Comparison of ENCODE assay signal across 18 mouse cellular contexts in genomic region chr5:112249106-112249505, GRCm38 (mm10). TPM values are rescaled to one million over a fixed set of nuclear protein-coding genes. Genes with fewer than 3 reads are reported as not detected.
"Had no signal": no experiment of that assay in that cellular context is flagged by ENCODE, and none has a peak within 500 bp of the region (broad histone marks: within the 10 kb centered on the region; RNA-seq: fewer than 3 reads in every experiment).

No protein-coding gene starts in this region.

- DNase-seq: gastrocnemius, postnatal 14 days; gastrocnemius, postnatal 36 days; heart, adult 11 months; heart, adult 2 months; heart, postnatal 14 days; heart, postnatal 4 days; kidney, adult 11 months; kidney, adult 2 months; kidney, adult 9 months; kidney, postnatal 14 days; kidney, postnatal 36 days; layer of hippocampus, adult 9-11 months; layer of hippocampus, postnatal 36 days; left cerebral cortex, postnatal 4 days; liver; liver, embryonic 13.5 days; liver, postnatal 0 days had no signal

RNA-seq across cellular contexts. Expression of gene Cryba4, which starts 3.2 kb away (rescaled TPM):
- polyA plus RNA-seq: kidney, adult 2 months had no signal

RNA-seq across cellular contexts. Expression of gene Crybb1, which starts 6.5 kb away (rescaled TPM):
- total RNA-seq: heart, postnatal 4 days had no signal
- polyA plus RNA-seq: heart, embryonic 11.5 days had no signal
